ENCODE assay signal across 8 mouse cellular contexts in genomic region chr3:89419571-89419970, GRCm38 (mm10). TPM values are rescaled to one million over a fixed set of nuclear protein-coding genes. Genes with fewer than 3 reads are reported as not detected.
A peak's percentile ranks its signal among the peaks of the same experiment; 100 is the strongest.
DNase-seq lines count a peak whose midpoint lies in the region; ATAC-seq lines count a peak whose summit lies in the region.

No protein-coding gene starts in this region.

- no peaks in the 10 kb centered on the region for H3K9me3 ChIP-seq in forebrain, embryonic 15.5 days
- H3K9me3 ChIP-seq in hindbrain, embryonic 15.5 days, result no peaks in the 10 kb centered on the region
- no peaks in the 10 kb centered on the region for H3K9me3 ChIP-seq in liver, embryonic 11.5 days (ENCODE audit: control insufficient read depth, low read length)
- no peaks in the 10 kb centered on the region for H3K9me3 ChIP-seq in neural tube, embryonic 11.5 days (ENCODE audit: control insufficient read depth, low read length)

- peak overlapping the region; percentile 58 for H3K4me3 ChIP-seq in forebrain, embryonic 15.5 days
- H3K4me3 ChIP-seq in hindbrain, embryonic 15.5 days, result peak overlapping the region; percentile 64
- H3K4me3 ChIP-seq in liver, embryonic 11.5 days (ENCODE audit: low read depth, low read length), result peak overlapping the region; percentile 63
- H3K4me3 ChIP-seq in neural tube, embryonic 11.5 days (ENCODE audit: low read depth, low read length), result peak overlapping the region; percentile 53

- H3K4me2 ChIP-seq in forebrain, embryonic 15.5 days (replicated peaks), result peak overlapping the region; percentile 85
- peak overlapping the region; percentile 96 for H3K4me2 ChIP-seq in hindbrain, embryonic 15.5 days
- H3K4me2 ChIP-seq in liver, embryonic 11.5 days, result peak overlapping the region; percentile 98
- H3K4me2 ChIP-seq in neural tube, embryonic 11.5 days (ENCODE audit: low read depth), result peak overlapping the region; percentile 91

- no peak for ATAC-seq in forebrain, embryonic 15.5 days (replicated peaks)
- no peak for ATAC-seq in hindbrain, embryonic 15.5 days (ENCODE audit: low FRiP score, low read depth)
- no peak for ATAC-seq in liver, embryonic 11.5 days (replicated peaks; ENCODE audit: low FRiP score)
- ATAC-seq in neural tube, embryonic 11.5 days (ENCODE audit: insufficient read depth, low FRiP score, low TSS enrichment), result no peak

- H3K4me1 ChIP-seq in forebrain, embryonic 15.5 days, result peaks cover 43% of the 10 kb centered on the region
- H3K4me1 ChIP-seq in hindbrain, embryonic 15.5 days (replicated peaks), result peaks cover 40% of the 10 kb centered on the region
- H3K4me1 ChIP-seq in liver, embryonic 11.5 days (replicated peaks; ENCODE audit: control insufficient read depth, insufficient read depth, low read length), result peaks cover 47% of the 10 kb centered on the region
- H3K4me1 ChIP-seq in neural tube, embryonic 11.5 days (ENCODE audit: control insufficient read depth, insufficient read depth, low read length), result peaks cover 27% of the 10 kb centered on the region

- DNase-seq in 3134 (ENCODE audit: extremely low read depth, insufficient read length, low spot score) (peak; percentile 65), adipocyte (ENCODE audit: low spot score) (peak; percentile 93)
- DNase-seq in liver, embryonic 11.5 days (ENCODE audit: low spot score), result no peak
- no peak for DNase-seq in neural tube, embryonic 11.5 days (ENCODE audit: low spot score)
- DNase-seq in left cerebral cortex, adult 9 months (ENCODE audit: low spot score in 2 of 2), result no peak
- no peak for DNase-seq in layer of hippocampus, adult 9-10 months (ENCODE audit: low spot score)

- no peaks in the 10 kb centered on the region for H3K27me3 ChIP-seq in forebrain, embryonic 15.5 days
- H3K27me3 ChIP-seq in hindbrain, embryonic 15.5 days, result no peaks in the 10 kb centered on the region
- H3K27me3 ChIP-seq in liver, embryonic 11.5 days (replicated peaks; ENCODE audit: control insufficient read depth, insufficient read depth, low read length), result no peaks in the 10 kb centered on the region
- no peaks in the 10 kb centered on the region for H3K27me3 ChIP-seq in neural tube, embryonic 11.5 days (ENCODE audit: control insufficient read depth, insufficient read depth, low read length)

- peak overlapping the region; percentile 87 for H3K27ac ChIP-seq in forebrain, embryonic 15.5 days (replicated peaks)
- peak overlapping the region; percentile 89 for H3K27ac ChIP-seq in hindbrain, embryonic 15.5 days (replicated peaks)
- H3K27ac ChIP-seq in liver, embryonic 11.5 days (ENCODE audit: low read depth, low read length), result peak overlapping the region; percentile 95
- H3K27ac ChIP-seq in neural tube, embryonic 11.5 days (ENCODE audit: low read depth, low read length), result peak overlapping the region; percentile 84; the same call in 1 of the 2 replicates

- peak overlapping the region; percentile 48 for H3K9ac ChIP-seq in forebrain, embryonic 15.5 days (replicated peaks)
- H3K9ac ChIP-seq in hindbrain, embryonic 15.5 days, result peak overlapping the region; percentile 56
- H3K9ac ChIP-seq in liver, embryonic 11.5 days (ENCODE audit: low read depth, low read length), result peak overlapping the region; percentile 75
- peak overlapping the region; percentile 66 for H3K9ac ChIP-seq in neural tube, embryonic 11.5 days (ENCODE audit: low read length)

- peaks cover 12% of the 10 kb centered on the region for H3K36me3 ChIP-seq in forebrain, embryonic 15.5 days
- peaks cover 7% of the 10 kb centered on the region for H3K36me3 ChIP-seq in hindbrain, embryonic 15.5 days
- H3K36me3 ChIP-seq in liver, embryonic 11.5 days (ENCODE audit: control insufficient read depth, insufficient read depth, low read length), result peaks cover 21% of the 10 kb centered on the region
- H3K36me3 ChIP-seq in neural tube, embryonic 11.5 days (ENCODE audit: control insufficient read depth, insufficient read depth, low read length), result peaks cover 6% of the 10 kb centered on the region; the same call in 1 of the 2 replicates

- 6% methylated on average over 9 of the region's 9 CpGs for WGBS in forebrain, embryonic 15.5 days
- WGBS in hindbrain, embryonic 15.5 days, result 4% methylated on average over 9 of the region's 9 CpGs
- WGBS in liver, embryonic 11.5 days, result 5% methylated on average over 9 of the region's 9 CpGs
- WGBS in neural tube, embryonic 11.5 days, result under 1% methylated on average over 9 of the region's 9 CpGs

RNA-seq across cellular contexts. Expression of gene Shc1, which starts 1.3 kb away (rescaled TPM):
- 14.3 and 15.8 TPM in 2 replicates for polyA plus RNA-seq in forebrain, embryonic 15.5 days (2015; fragmentation: Nextera tagmentation; extraction: Ambion mirVana)
- polyA plus RNA-seq in hindbrain, embryonic 15.5 days (2015; fragmentation: Nextera tagmentation; extraction: Ambion mirVana), result 20.0 and 21.8 TPM in 2 replicates
- polyA plus RNA-seq in liver, embryonic 11.5 days (2014; fragmentation: Nextera tagmentation; extraction: Ambion mirVana), result 72.8 and 75.6 TPM in 2 replicates
- 43.9 and 48.0 TPM in 2 replicates for polyA plus RNA-seq in neural tube, embryonic 11.5 days (2014; fragmentation: Nextera tagmentation; extraction: Ambion mirVana)

RNA-seq across cellular contexts. Expression of gene Cks1b, which starts 1.4 kb away (rescaled TPM):
- 165 and 196 TPM in 2 replicates for polyA plus RNA-seq in forebrain, embryonic 15.5 days (2015; fragmentation: Nextera tagmentation; extraction: Ambion mirVana)
- polyA plus RNA-seq in hindbrain, embryonic 15.5 days (2015; fragmentation: Nextera tagmentation; extraction: Ambion mirVana), result 95.9 and 110 TPM in 2 replicates
- polyA plus RNA-seq in liver, embryonic 11.5 days (2014; fragmentation: Nextera tagmentation; extraction: Ambion mirVana), result 498 and 502 TPM in 2 replicates
- polyA plus RNA-seq in neural tube, embryonic 11.5 days (2014; fragmentation: Nextera tagmentation; extraction: Ambion mirVana), result 432 and 463 TPM in 2 replicates

RNA-seq across cellular contexts. Expression of gene Flad1, which starts 7.9 kb away (rescaled TPM):
- 42.0 and 42.3 TPM in 2 replicates for polyA plus RNA-seq in forebrain, embryonic 15.5 days (2015; fragmentation: Nextera tagmentation; extraction: Ambion mirVana)
- polyA plus RNA-seq in hindbrain, embryonic 15.5 days (2015; fragmentation: Nextera tagmentation; extraction: Ambion mirVana), result 33.3 and 34.9 TPM in 2 replicates
- 34.3 and 37.8 TPM in 2 replicates for polyA plus RNA-seq in liver, embryonic 11.5 days (2014; fragmentation: Nextera tagmentation; extraction: Ambion mirVana)
- 29.4 and 30.9 TPM in 2 replicates for polyA plus RNA-seq in neural tube, embryonic 11.5 days (2014; fragmentation: Nextera tagmentation; extraction: Ambion mirVana)

RNA-seq across cellular contexts. Expression of gene Pygo2, which starts 10.4 kb away (rescaled TPM):
- 39.4 and 41.5 TPM in 2 replicates for polyA plus RNA-seq in forebrain, embryonic 15.5 days (2015; fragmentation: Nextera tagmentation; extraction: Ambion mirVana)
- polyA plus RNA-seq in hindbrain, embryonic 15.5 days (2015; fragmentation: Nextera tagmentation; extraction: Ambion mirVana), result 43.1 and 45.8 TPM in 2 replicates
- polyA plus RNA-seq in liver, embryonic 11.5 days (2014; fragmentation: Nextera tagmentation; extraction: Ambion mirVana), result 35.5 and 37.7 TPM in 2 replicates
- polyA plus RNA-seq in neural tube, embryonic 11.5 days (2014; fragmentation: Nextera tagmentation; extraction: Ambion mirVana), result 55.7 and 59.8 TPM in 2 replicates

RNA-seq across cellular contexts. Expression of gene Pbxip1, which starts 16.9 kb away (rescaled TPM):
- 12.1 and 15.1 TPM in 2 replicates for polyA plus RNA-seq in forebrain, embryonic 15.5 days (2015; fragmentation: Nextera tagmentation; extraction: Ambion mirVana)
- 18.1 and 20.4 TPM in 2 replicates for polyA plus RNA-seq in hindbrain, embryonic 15.5 days (2015; fragmentation: Nextera tagmentation; extraction: Ambion mirVana)
- polyA plus RNA-seq in liver, embryonic 11.5 days (2014; fragmentation: Nextera tagmentation; extraction: Ambion mirVana), result 8.3 and 8.7 TPM in 2 replicates
- 8.6 and 9.1 TPM in 2 replicates for polyA plus RNA-seq in neural tube, embryonic 11.5 days (2014; fragmentation: Nextera tagmentation; extraction: Ambion mirVana)

Comparison
In these comparisons a context has a peak if more than half of its experiments do, and no peak if none do; other contexts are left out.
1. DNase-seq: peak in 3134 (single experiment) and adipocyte (single experiment); none in liver, embryonic 11.5 days (single experiment), neural tube, embryonic 11.5 days (single experiment), left cerebral cortex, adult 9 months (0 of 2) and layer of hippocampus, adult 9-10 months (single experiment).
2. Peak in every context shown above with its lines, with median percentiles within 50 percentile points of each other: H3K27ac ChIP-seq, H3K4me2 ChIP-seq, H3K4me3 ChIP-seq and H3K9ac ChIP-seq.